Mouse (Mus musculus) cerebellum, adult (tissue): ENCODE data around the gene Banp.

Experiments
- ATAC-seq: cut with Nextera tagmentation; 2 replicates; pipeline ENCODE4 v1.9.2; 2017; ENCODE audit warnings: mild to moderate bottlenecking, moderate library complexity, mixed read lengths; ENCODE audit not compliant: insufficient number of reproducible peaks, low FRiP score, low TSS enrichment

The Banp gene

DNA sequence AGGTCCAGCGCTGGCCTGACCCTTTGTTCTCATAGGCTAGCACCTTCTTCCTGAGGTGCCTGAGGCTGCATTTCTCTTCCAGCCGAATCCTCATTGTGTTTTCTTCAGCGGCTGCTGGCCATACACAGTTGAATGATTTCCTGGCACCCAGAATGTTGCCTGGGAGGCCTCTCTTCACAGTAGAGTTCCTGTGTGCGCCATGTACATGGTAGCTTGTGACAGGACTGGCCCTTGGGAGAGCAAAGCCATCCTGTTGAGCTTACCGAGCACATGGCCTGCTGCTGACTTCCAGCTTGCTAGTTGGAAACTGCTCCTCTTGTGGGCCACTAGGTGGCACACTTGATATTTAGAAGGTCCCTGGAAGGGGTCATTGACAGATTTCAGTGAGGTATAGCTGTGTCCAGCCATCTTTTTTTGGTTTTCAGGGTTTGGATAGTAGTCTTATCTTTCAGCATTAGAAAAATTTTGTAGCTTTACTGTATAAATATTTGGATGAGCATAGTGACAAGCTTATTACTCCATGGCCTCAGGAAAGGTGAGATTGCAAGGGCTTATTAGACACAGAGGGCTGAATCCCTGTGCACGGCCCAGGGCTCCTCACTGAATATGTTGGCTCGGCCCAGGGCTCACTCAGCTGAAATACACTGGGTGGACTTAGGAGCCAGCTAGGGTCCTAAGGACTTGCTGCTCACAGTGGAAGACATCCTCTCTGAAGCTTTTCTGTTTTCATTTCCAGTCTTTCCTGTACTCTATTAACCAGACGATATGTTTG is 28.5 kb downstream of the Banp start:
- peak; percentile 50; the same call in 1 of the 2 replicates for ATAC-seq

DNA sequence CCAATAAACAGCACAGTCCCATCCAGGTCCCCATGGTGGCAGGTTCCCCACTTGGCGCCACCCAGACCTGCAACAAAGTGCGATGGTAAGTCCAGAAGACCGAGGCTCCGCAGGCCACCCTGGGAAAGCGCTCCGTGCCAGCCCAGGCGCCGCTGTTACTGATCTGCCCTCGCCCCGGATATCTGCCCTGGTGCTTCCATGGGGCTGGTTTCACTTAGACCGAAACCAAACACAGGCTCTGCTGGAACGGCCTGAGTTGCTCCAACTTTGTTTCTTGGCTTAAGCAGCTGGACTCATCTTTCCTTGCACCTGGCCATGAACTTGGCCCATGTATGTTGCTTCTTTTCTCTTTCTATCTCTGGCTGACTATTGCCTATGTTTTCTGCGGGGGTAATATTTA is 29.1 kb downstream of the Banp start:
- ATAC-seq = no peak

DNA sequence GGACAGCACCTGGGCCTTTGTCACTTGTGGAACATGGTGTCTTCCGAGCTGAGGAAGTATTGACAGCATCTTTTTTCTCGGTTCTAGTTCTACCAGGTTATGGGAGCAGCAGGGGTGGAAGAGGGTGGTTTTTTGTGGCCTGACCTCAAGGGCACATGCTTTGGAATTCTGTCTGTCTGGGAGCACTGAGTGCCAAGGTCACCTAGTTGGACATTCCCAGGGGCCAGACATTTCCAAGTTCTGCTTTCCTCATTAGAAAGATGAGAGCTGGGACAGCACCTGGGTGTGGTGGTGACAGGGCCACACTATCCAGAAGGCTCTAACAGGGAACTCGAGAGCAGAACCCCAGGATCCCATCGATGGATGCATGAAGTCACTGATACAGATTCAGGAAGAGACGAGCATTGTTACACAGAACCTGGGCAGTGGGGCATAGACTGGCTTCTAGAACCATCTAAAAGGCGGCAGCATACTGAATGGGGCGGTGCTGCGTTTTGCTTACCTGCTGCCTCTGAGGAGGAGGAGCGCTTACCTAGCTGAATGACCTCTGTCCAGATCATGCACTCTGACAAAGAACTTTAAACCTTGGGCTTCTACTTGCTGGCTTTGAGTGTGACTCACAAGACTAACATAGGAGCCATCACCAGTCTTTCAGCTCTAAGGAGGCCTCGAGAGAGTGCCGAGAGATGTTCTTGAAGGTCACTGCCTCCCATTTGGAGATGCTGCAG is 31.4 kb downstream of the Banp start:
- ATAC-seq = no peak

DNA sequence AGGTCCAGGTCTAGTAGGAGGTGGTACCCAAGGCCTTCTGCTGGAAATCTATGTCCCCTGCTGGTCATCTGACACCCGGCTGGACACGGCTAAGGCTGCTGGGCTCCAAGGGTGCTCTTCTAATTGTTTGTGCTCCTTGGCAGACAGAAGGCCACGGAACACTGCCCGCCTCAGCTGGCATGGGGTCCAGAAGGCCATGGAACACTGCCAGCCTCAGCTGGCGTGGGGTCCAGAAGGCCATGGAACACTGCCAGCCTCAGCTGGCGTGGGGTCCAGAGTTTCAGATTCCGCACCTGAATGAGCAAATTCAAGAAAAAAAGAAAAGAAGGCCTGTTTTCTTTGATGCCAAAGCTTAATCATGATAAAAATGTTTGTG is 32.0 kb downstream of the Banp start:
- ATAC-seq = no peak

DNA sequence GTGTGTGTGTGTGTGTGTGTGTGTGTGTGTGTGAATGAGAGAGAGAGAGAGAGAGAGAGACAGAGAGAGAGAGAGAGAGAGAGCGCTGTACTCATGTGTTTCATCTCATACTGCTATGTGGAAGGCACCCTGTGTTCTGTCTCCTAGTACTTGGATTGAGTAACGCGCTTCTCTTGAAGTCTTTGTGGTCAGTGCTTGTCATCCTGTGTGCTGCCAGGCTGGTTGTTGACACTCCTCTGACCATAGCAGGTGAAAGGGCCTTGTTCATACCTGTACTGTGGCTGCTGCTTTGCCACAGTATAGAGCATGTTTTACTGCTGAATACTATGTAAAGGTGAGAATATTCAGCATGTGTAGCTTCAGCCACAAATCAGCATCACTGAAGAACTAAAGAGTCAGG is 36.1 kb downstream of the Banp start:
- no peak for ATAC-seq

DNA sequence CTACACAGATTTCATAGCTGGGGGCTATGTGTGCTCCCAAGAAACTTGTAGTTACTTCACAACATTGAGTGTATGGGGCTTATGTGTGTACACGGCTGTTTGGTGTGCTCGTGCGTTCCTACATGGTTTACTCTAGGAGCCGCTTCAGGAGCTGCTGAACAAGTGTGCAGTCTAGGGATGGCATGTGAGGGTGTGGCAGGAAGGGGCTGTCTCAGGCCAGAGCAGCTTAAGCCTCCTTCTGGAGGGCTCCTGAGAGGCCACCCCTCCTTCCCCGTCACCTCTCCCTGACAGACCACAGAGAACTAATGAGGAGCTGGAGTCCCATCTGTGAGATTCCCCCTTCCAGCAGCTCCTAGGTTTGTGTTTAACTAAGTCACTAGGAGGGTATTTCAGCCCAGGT is 38.3 kb downstream of the Banp start:
- no peak for ATAC-seq

DNA sequence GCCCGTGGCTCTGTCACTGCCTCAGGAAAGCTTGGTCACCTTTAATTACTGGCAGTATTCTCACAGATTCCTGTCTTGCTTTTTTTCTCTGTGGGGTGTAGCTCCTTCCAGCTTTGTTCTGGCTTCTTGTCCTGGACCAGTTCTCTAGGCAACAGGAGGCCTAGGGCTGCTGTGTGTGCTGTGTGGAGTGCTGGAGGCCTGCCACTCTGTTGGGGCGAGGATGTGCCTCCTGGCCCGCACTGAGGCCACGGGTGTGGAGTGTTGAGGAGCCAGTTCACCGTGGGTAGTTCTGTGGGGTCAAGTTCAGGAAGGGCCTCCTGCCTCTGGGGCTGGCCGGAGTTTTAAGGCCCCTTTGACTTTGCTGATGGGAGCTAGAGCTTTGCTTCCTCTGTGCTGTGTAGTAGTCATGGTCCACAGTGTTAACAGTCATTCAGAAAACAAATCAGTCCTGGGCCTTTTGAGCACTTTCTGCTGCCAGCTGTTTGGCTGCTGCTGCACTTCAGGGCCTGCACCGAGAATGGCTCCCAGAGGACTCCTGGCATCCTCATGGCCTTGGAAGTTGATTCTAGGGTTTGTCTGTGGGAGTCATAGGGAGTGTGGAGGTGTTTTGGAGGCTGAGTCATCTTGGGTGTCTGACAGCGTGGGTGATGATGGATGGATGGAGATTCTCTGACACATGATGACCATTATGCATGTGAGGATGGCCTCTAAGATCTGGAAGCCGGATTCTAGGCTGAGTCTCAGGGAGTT is 41.1 kb downstream of the Banp start:
- no peak for ATAC-seq

DNA sequence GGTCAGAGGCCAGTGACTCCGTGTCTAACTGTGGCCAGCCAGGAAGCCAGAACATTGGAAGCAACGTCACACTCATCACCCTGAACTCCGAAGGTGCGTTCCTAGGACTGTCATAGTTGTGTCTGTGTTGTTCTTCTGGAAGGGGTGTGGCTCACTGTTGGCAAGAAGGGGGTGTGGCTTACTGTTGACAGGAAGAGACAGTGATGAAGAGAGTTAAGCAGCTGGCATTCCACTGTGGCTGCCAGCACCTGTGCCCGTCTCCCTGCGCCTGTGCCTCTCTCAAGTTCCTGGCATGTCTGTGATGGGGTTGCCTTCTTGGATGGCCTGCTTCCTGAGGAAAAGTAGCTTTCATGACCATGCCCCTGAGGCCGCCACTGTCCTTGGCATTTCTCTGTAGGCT is 42.1 kb downstream of the Banp start:
- ATAC-seq = no peak

DNA sequence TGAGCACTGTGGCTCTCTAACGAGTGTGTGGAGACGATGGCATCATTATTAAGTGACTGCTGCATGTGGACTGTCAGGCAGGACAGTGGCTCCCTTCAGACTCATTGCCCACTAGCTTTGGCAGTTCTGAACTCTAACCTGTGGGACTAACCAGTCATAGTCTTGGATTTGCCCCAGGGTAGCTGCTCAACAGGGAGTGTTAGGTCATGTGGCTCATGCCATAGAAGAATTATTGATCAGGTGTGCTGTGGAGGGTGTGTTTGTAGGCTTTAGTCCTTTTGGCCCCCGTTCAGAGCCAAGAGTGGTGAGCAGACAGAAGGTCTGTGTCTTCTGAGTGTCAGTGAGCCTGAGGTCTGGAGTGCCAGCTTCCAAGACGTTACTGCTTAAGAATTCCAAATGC is 43.4 kb downstream of the Banp start:
- ATAC-seq = no peak

DNA sequence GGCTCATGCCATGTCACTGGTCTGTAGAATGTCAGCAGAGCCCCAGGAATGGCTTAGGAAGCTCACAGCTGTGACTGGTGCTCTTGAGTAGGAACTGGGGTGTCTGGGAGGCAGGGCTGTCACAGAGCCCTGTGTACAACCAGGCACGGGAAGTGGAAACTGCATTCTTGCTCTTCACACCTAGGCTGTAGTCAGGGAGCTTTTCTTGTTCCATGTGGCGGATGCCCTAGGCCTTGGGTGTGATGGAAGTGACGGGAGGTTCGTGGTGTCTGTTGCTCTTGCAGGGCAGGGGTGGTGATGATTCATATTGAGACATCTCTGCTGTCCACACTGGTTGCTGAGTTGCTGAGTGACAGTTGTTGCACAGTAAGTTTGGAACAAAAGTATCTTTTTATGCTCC is 45.6 kb downstream of the Banp start:
- no peak for ATAC-seq

DNA sequence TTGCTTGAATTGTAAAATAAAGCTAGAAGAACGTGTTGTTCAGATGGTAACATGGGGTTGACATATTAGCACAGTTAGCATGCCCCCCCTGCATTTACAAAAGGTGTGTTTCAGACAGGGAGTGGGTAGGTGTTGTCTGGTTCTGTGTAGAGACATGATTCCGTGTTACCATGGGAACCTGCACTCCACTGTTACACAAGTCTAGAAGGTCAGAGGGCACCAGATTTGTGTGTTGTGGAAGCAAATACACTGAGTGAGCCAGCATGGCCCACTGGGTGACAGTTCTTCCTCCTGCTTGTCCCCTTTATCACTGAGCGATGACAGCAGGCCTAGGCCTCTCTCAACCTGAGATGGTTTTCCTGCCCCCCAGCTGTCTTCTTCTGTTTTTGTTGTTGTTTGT is 46.3 kb downstream of the Banp start:
- no peak for ATAC-seq

DNA sequence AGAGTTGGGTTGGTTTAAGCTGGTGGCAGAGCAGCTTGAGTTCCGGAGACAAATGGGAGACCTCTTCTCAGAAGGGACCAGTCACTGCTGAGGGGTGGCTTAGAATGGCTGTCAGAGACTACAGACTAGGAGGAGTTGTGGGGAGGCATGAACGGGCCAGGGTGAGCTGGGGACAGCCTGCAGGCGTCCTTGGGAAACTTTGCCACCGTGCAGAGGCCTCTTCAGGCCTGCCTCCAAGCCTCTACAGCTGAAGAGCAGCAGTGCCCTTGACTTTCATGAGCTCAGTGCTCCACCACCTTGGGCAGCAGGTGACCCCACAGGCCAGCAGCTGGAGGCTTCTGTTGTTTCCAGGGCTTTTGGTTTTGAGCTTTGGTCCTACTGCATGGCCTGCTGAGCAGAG is 49.1 kb downstream of the Banp start:
- ATAC-seq = no peak

DNA sequence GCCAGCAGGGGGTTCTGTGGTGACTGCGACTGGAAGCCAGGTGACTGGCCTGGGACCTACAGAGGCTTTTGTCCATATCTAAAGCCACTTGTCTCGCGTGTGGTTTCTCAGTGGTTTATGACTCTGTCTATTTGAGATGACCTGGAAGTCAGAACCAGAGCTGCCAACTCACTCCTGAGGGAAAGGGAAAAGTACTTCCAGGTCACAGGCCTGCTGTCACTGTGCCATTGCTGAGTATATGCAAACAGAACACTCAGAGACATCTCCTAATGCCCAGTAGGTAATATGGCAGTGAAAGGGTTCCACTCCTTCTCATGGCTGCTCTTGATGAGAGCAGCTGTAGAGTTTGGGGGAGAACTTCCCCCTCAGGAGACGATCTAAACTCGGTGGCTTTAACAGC is 49.7 kb downstream of the Banp start:
- ATAC-seq = no peak

DNA sequence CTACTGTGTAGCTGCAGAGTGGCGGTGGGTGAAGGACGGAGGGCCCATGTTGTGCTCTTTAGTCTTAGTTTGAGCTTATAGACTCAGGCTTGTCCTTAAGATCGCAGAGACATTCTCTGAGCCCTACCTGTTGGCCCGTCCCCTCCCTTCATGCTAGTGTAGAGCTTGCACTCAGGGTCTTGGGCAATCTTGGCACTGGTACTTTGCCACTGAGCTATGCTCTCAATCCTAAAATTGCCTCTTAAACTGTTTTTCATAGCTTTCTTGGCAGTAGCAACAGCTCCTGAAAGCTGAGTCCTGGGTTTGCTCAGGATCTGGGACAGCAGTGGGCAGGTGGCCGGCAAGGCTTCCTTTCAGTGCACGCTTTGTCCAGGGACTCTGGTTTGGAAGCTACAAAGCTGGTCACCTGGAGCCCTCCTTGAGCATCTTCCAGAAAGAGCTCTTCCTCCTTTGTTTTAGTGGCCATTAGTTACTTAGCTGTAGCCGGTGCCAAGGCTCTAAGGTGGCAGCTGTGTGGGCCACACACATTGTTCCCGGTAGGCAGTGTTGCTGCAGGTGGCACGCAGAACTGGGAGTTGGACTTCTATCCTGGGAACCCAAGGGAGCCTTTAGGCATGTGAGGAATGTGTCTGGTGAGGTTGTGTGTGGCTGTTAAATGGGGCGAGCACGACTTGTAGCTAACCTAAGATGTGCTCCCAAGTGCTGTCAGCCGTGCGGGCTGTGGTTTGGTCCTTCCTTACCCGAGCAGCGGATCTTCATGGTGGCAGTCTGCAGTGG is 52.0 kb downstream of the Banp start:
- ATAC-seq = no peak

DNA sequence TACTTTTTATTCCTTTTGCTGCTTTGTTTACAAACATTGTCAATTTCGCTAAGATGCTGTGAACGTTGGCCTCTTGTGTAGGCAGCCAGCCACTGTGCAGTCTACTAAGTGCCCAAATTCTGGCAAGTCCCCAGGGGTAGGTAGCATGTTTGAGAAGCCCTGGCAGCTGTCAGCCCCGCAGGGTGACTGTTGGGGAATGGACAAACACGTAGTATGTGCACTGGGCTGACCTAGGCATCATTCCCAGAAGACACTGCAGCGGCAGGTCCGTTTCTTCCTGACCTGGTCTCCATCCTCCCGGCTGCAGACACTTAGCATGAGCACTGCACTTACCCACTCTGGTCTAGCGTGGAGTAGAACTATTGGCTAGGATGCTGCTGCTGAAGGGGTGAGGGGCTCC is 54.1 kb downstream of the Banp start:
- peak; percentile 53; the same call in 1 of the 2 replicates for ATAC-seq

DNA sequence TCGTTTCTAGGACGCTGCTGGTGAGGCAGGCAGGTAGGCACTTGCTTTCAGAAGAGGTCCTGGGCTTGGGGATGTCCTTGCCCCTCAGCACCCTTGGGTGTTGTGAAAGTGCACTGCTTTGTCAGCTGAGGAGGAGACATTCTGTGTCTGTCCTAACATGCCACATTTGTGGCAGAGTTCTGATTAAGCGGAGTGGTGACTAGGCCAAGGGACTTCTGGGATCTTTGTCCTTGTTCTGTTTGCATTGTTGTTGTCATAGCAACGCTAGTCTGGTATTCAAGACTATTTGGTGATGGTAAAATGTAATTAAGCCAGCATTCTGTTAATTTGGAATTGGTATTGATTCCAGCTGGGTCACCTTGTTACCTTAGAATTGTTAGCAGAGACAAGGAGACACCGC is 54.6 kb downstream of the Banp start:
- ATAC-seq = no peak

DNA sequence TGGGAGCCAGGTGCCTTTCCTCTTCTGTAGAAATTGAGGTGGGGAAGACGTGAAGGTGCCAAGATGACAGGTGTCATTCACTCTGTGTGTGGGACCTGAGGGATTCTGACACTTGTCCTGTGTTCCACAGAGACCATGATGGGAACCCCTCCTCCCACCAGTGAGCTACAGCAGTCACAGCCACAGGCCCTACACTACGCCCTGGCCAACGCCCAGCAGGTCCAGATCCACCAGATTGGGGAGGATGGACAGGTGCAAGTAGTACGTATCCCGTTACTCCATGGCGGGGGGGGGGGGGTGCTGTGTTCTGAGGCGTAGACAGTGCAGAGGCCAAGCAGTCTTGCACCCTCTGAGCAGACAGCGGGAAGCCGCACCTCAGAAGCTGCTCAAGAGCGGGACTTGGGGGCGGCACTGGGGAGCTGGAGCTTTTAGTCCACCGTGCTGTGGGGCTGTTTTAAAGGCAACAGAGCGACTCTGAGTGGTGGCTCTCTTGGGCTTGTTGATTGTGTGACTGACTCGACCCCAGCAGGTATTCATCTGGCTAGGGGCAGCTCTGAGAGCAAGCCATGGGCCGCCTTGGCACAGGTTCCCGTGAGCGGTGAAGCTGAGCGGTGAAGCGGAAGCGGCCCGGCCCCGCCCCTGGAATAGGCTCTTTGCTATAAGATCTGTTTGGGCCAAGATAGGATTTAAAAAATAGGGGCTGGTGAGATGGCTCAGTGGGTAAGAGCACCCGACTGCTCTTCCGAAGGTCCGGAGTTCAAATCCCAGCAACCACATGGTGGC is 56.1 kb downstream of the Banp start:
- ATAC-seq = 0 out of 2 replicates have a peak, but pooled peaks have one; percentile 15

DNA sequence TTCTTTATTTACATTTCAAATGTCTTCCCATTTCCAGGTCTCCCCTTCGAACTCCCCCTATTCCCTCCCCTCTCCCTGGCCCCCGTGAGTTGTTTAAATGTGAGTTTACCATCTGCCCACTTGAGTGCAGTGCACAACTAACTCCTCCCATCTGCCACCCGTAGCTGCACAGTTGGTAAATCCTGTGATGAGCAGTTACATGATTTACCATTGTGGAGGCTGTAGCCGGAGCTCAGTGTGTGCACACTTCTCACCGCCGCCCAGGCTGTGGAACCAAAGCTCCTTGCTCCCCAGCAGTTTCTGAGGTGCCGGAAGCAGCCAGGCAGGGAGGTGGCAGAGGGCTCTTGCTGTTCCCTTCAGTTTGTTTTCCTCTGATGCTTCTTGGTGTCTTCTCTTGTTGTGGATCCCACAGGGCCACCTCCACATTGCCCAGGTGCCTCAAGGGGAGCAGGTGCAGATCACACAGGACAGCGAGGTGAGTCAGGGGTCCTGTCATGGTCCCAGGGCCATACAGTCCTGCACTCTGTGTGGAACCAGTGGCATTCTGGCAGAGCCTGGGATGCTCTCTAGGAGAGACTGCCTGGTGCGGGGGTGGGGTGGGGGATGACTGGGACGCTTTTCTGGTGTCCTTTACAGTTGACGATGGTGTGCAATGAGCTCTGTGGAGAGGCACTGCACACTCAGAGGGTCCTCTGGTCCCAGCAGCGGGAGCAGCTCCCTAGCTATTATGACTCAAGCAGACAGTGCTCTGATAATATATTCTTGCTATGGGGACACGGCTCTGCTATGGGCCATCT is 57.3 kb downstream of the Banp start:
- no peak for ATAC-seq

DNA sequence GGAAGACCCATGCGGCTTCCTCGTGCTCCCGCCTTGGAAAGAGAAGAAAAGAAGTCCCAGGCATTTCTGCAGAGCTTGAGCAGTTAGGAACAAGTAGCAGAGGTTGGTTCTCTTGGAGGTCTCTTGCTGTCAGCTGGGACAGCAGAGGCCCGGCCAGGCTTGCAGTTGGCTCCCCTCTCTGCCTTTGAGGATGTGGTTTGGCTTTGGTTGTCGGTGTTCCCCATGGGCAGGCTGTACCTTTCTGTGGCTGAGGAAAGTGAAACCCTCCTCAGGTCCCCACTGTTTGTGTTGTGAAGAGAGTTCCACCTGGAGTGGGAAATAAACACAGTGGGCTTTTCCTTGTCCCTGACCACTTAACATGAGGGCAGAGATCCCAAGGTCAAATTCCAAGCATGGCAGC is 58.8 kb downstream of the Banp start:
- no peak for ATAC-seq
